Mouse (Mus musculus): ENCODE measurements around the gene Pcca. TPM values are rescaled to one million over a fixed set of nuclear protein-coding genes. Genes with fewer than 3 reads are reported as not detected.

Gene Pcca
- polyA plus RNA-seq, 1 experiment from 2014 or later, result 31.2 TPM

GRCm38 (mm10) chr14:122651681-122652080, 117.6 kb downstream of the Pcca start:
- H3K27ac ChIP-seq (ENCODE audit: low read depth, low read length), result no peak overlapping the region
- H3K4me2 ChIP-seq, result no peak overlapping the region
- no peaks in the 10 kb centered on the region for H3K4me1 ChIP-seq (ENCODE audit: control insufficient read depth, insufficient read depth, low read length)
- ATAC-seq (ENCODE audit: low FRiP score) (no peak), DNase-seq (ENCODE audit: low spot score, missing footprints) (no peak)
- WGBS, result 89% methylated on average over 2 of the region's 2 CpGs
- H3K4me3 ChIP-seq (ENCODE audit: low read depth, low read length), result no peak overlapping the region
- no peaks in the 10 kb centered on the region for H3K27me3 ChIP-seq (ENCODE audit: control insufficient read depth, insufficient read depth, low read length)
- no peaks in the 10 kb centered on the region for H3K36me3 ChIP-seq (ENCODE audit: control insufficient read depth, insufficient read depth, low read length)
- no peaks in the 10 kb centered on the region for H3K9me3 ChIP-seq (ENCODE audit: control insufficient read depth, low read length)
- H3K9ac ChIP-seq (ENCODE audit: low read length), result no peak overlapping the region

- H3K9me3 ChIP-seq (ENCODE audit: control insufficient read depth, low read length), result no peaks in the 10 kb centered on the region
- no peak overlapping the region for H3K27ac ChIP-seq (ENCODE audit: low read depth, low read length)
- no peak overlapping the region for H3K4me3 ChIP-seq (ENCODE audit: low read depth, low read length)
- no peaks in the 10 kb centered on the region for H3K4me1 ChIP-seq (ENCODE audit: control insufficient read depth, insufficient read depth, low read length)
- no peak overlapping the region for H3K9ac ChIP-seq (ENCODE audit: low read length)
- ATAC-seq (ENCODE audit: low FRiP score), result no peak
- H3K36me3 ChIP-seq (ENCODE audit: control insufficient read depth, insufficient read depth, low read length), result no peaks in the 10 kb centered on the region
- no peak overlapping the region for H3K4me2 ChIP-seq
- H3K27me3 ChIP-seq (ENCODE audit: control insufficient read depth, insufficient read depth, low read length), result no peaks in the 10 kb centered on the region
- 85% methylated on average over 3 of the region's 3 CpGs for WGBS
- no peak for DNase-seq (ENCODE audit: low spot score, missing footprints)
Observed at GRCm38 (mm10) chr14:122675661-122676060, 141.5 kb downstream of the Pcca start.

GRCm38 (mm10) chr14:122683645-122684044, 149.5 kb downstream of the Pcca start:
- H3K4me3 ChIP-seq (ENCODE audit: low read depth, low read length), result no peak overlapping the region
- H3K9me3 ChIP-seq (ENCODE audit: control insufficient read depth, low read length), result no peaks in the 10 kb centered on the region
- no peak overlapping the region for H3K9ac ChIP-seq (ENCODE audit: low read length)
- no peaks in the 10 kb centered on the region for H3K36me3 ChIP-seq (ENCODE audit: control insufficient read depth, insufficient read depth, low read length)
- WGBS, result 79% methylated on average over 1 of the region's 1 CpGs
- H3K27me3 ChIP-seq (ENCODE audit: control insufficient read depth, insufficient read depth, low read length), result no peaks in the 10 kb centered on the region
- H3K4me2 ChIP-seq, result no peak overlapping the region
- no peak overlapping the region for H3K27ac ChIP-seq (ENCODE audit: low read depth, low read length)
- H3K4me1 ChIP-seq (ENCODE audit: control insufficient read depth, insufficient read depth, low read length), result no peaks in the 10 kb centered on the region
- ATAC-seq (ENCODE audit: low FRiP score) (no peak), DNase-seq (ENCODE audit: low spot score, missing footprints) (peak; percentile 37)

GRCm38 (mm10) chr14:122684250-122684649, 150.1 kb downstream of the Pcca start:
- H3K4me1 ChIP-seq (ENCODE audit: control insufficient read depth, insufficient read depth, low read length), result no peaks in the 10 kb centered on the region
- DNase-seq (ENCODE audit: low spot score, missing footprints), result peak; percentile 72
- H3K9ac ChIP-seq (ENCODE audit: low read length), result no peak overlapping the region
- H3K27ac ChIP-seq (ENCODE audit: low read depth, low read length), result no peak overlapping the region
- H3K9me3 ChIP-seq (ENCODE audit: control insufficient read depth, low read length), result no peaks in the 10 kb centered on the region
- no peaks in the 10 kb centered on the region for H3K36me3 ChIP-seq (ENCODE audit: control insufficient read depth, insufficient read depth, low read length)
- 76% methylated on average over 4 of the region's 4 CpGs for WGBS
- no peak for ATAC-seq (ENCODE audit: low FRiP score)
- H3K4me2 ChIP-seq, result no peak overlapping the region
- H3K27me3 ChIP-seq (ENCODE audit: control insufficient read depth, insufficient read depth, low read length), result no peaks in the 10 kb centered on the region
- no peak overlapping the region for H3K4me3 ChIP-seq (ENCODE audit: low read depth, low read length)

- Histone ChIP-seq H3K27me3 (ENCODE audit: control insufficient read depth, insufficient read depth, low read length) (no peaks in the 10 kb centered on the region), H3K9ac (ENCODE audit: low read length) (no peak overlapping the region), H3K4me2 (no peak overlapping the region), H3K9me3 (ENCODE audit: control insufficient read depth, low read length) (no peaks in the 10 kb centered on the region), H3K4me3 (ENCODE audit: low read depth, low read length) (no peak overlapping the region), H3K4me1 (ENCODE audit: control insufficient read depth, insufficient read depth, low read length) (no peaks in the 10 kb centered on the region), H3K27ac (ENCODE audit: low read depth, low read length) (no peak overlapping the region), H3K36me3 (ENCODE audit: control insufficient read depth, insufficient read depth, low read length) (no peaks in the 10 kb centered on the region)
- ATAC-seq (ENCODE audit: low FRiP score), result peak; percentile 46; the same call in 1 of the 2 replicates
- WGBS, result 49% methylated on average over 2 of the region's 2 CpGs
- DNase-seq (ENCODE audit: low spot score, missing footprints), result peak; percentile 82
Observed at GRCm38 (mm10) chr14:122684811-122685210, 150.7 kb downstream of the Pcca start.

- Histone ChIP-seq H3K27ac (ENCODE audit: low read depth, low read length) (no peak overlapping the region), H3K9ac (ENCODE audit: low read length) (no peak overlapping the region), H3K4me1 (ENCODE audit: control insufficient read depth, insufficient read depth, low read length) (no peaks in the 10 kb centered on the region), H3K9me3 (ENCODE audit: control insufficient read depth, low read length) (no peaks in the 10 kb centered on the region), H3K4me3 (ENCODE audit: low read depth, low read length) (no peak overlapping the region), H3K4me2 (no peak overlapping the region), H3K36me3 (ENCODE audit: control insufficient read depth, insufficient read depth, low read length) (no peaks in the 10 kb centered on the region), H3K27me3 (ENCODE audit: control insufficient read depth, insufficient read depth, low read length) (no peaks in the 10 kb centered on the region)
- ATAC-seq (ENCODE audit: low FRiP score) (no peak), DNase-seq (ENCODE audit: low spot score, missing footprints) (peak; percentile 45)
- WGBS, result 71% methylated on average over 7 of the region's 7 CpGs
Observed at GRCm38 (mm10) chr14:122687398-122687797, 153.3 kb downstream of the Pcca start.

- no peaks in the 10 kb centered on the region for H3K9me3 ChIP-seq (ENCODE audit: control insufficient read depth, low read length)
- H3K9ac ChIP-seq (ENCODE audit: low read length), result no peak overlapping the region
- ATAC-seq (ENCODE audit: low FRiP score) (no peak), DNase-seq (ENCODE audit: low spot score, missing footprints) (peak; percentile 80)
- H3K27me3 ChIP-seq (ENCODE audit: control insufficient read depth, insufficient read depth, low read length), result no peaks in the 10 kb centered on the region
- WGBS, result 93% methylated on average over 4 of the region's 4 CpGs
- H3K4me3 ChIP-seq (ENCODE audit: low read depth, low read length), result no peak overlapping the region
- no peaks in the 10 kb centered on the region for H3K4me1 ChIP-seq (ENCODE audit: control insufficient read depth, insufficient read depth, low read length)
- H3K27ac ChIP-seq (ENCODE audit: low read depth, low read length), result no peak overlapping the region
- no peak overlapping the region for H3K4me2 ChIP-seq
- no peaks in the 10 kb centered on the region for H3K36me3 ChIP-seq (ENCODE audit: control insufficient read depth, insufficient read depth, low read length)
Observed at GRCm38 (mm10) chr14:122688378-122688777, 154.3 kb downstream of the Pcca start.

- Histone ChIP-seq H3K4me3 (ENCODE audit: low read depth, low read length) (no peak overlapping the region), H3K27me3 (ENCODE audit: control insufficient read depth, insufficient read depth, low read length) (no peaks in the 10 kb centered on the region), H3K36me3 (ENCODE audit: control insufficient read depth, insufficient read depth, low read length) (no peaks in the 10 kb centered on the region), H3K9ac (ENCODE audit: low read length) (no peak overlapping the region), H3K27ac (ENCODE audit: low read depth, low read length) (no peak overlapping the region), H3K4me1 (ENCODE audit: control insufficient read depth, insufficient read depth, low read length) (no peaks in the 10 kb centered on the region), H3K4me2 (no peak overlapping the region), H3K9me3 (ENCODE audit: control insufficient read depth, low read length) (no peaks in the 10 kb centered on the region)
- WGBS, result 65% methylated on average over 17 of the region's 17 CpGs
- DNase-seq (ENCODE audit: low spot score, missing footprints) (peak; percentile 82), ATAC-seq (ENCODE audit: low FRiP score) (no peak)
Observed at GRCm38 (mm10) chr14:122689136-122689815, 155.2 kb downstream of the Pcca start.

GRCm38 (mm10) chr14:122691555-122691954, 157.4 kb downstream of the Pcca start:
- H3K9ac ChIP-seq (ENCODE audit: low read length), result no peak overlapping the region
- H3K4me3 ChIP-seq (ENCODE audit: low read depth, low read length), result no peak overlapping the region
- no peaks in the 10 kb centered on the region for H3K4me1 ChIP-seq (ENCODE audit: control insufficient read depth, insufficient read depth, low read length)
- no peak overlapping the region for H3K4me2 ChIP-seq
- WGBS, result 94% methylated on average over 1 of the region's 1 CpGs
- ATAC-seq (ENCODE audit: low FRiP score) (no peak), DNase-seq (ENCODE audit: low spot score, missing footprints) (no peak)
- no peaks in the 10 kb centered on the region for H3K27me3 ChIP-seq (ENCODE audit: control insufficient read depth, insufficient read depth, low read length)
- H3K9me3 ChIP-seq (ENCODE audit: control insufficient read depth, low read length), result no peaks in the 10 kb centered on the region
- no peak overlapping the region for H3K27ac ChIP-seq (ENCODE audit: low read depth, low read length)
- no peaks in the 10 kb centered on the region for H3K36me3 ChIP-seq (ENCODE audit: control insufficient read depth, insufficient read depth, low read length)
